Mouse (Mus musculus) limb, embryonic 11.5 days (tissue): ENCODE results near the gene Mrpl51. TPM values are rescaled to one million over a fixed set of nuclear protein-coding genes. Genes with fewer than 3 reads are reported as not detected.

Experiments
- ATAC-seq: fragments of 200-750 bp; cut with Nextera tagmentation; 2 replicates; pipeline ENCODE4 v1.8.0; 2017; ENCODE audit warnings: low read depth; ENCODE audit not compliant: insufficient number of reproducible peaks, low FRiP score, low TSS enrichment
- DNase-seq: peaks from one replicate; pipeline ENCODE4 v3.0.0-alpha.2; 2015; ENCODE audit warnings: low spot score
- H3K27ac ChIP-seq: fragments of 300-500 bp; sonication (generic); replicated peaks from 2 replicates; pipeline ENCODE4 v1.5.1; 2014; ENCODE audit warnings: low read depth, mild to moderate bottlenecking, low read length
- H3K27me3 ChIP-seq: fragments of 300-500 bp; sonication (generic); 2 replicates; pipeline ENCODE4 v1.6.1; 2014; ENCODE audit warnings: mild to moderate bottlenecking, low read length, mixed read lengths; ENCODE audit not compliant: control insufficient read depth, insufficient read depth
- H3K36me3 ChIP-seq: fragments of 300-500 bp; sonication (generic); 2 replicates; pipeline ENCODE4 v1.6.1; 2014; ENCODE audit warnings: mild to moderate bottlenecking, low read length, moderate library complexity, mixed read lengths; ENCODE audit not compliant: control insufficient read depth, insufficient read depth
- H3K4me1 ChIP-seq: fragments of 300-500 bp; sonication (generic); 2 replicates; pipeline ENCODE4 v1.6.1; 2014; ENCODE audit warnings: low read length, mixed read lengths; ENCODE audit not compliant: control insufficient read depth, insufficient read depth
- H3K4me2 ChIP-seq: fragments of 300-500 bp; sonication (generic); 2 replicates; pipeline ENCODE4 v1.6.1; 2014; ENCODE audit warnings: low read depth, mild to moderate bottlenecking, moderate library complexity; ENCODE audit not compliant: severe bottlenecking
- H3K4me3 ChIP-seq: fragments of 300-500 bp; sonication (generic); 2 replicates; pipeline ENCODE4 v1.5.1; 2014; ENCODE audit warnings: low read depth, low read length
- H3K9ac ChIP-seq: fragments of 300-500 bp; sonication (generic); 2 replicates; pipeline ENCODE4 v1.6.1; 2014; ENCODE audit warnings: mild to moderate bottlenecking, low read length
- H3K9me3 ChIP-seq: fragments of 300-500 bp; sonication (generic); 2 replicates; pipeline ENCODE4 v1.6.1; 2016; ENCODE audit warnings: low read length; ENCODE audit not compliant: control insufficient read depth
- WGBS: fragments of 180-500 bp; shearing (Covaris S2); extraction: QIAGEN DNeasy Blood & Tissue Kit; methylation state at CpG from one replicate; pipeline ENCODE4 v1.1.7; 2014; 5-methylcytosine and 5-hydroxymethylcytosine counted together
- microRNA-seq: library from miRNA; unstranded; fragments of <30 nt; microRNA quantifications from one replicate; pipeline ENCODE4, GENCODE M21; 2016
- polyA plus RNA-seq: library from polyadenylated mRNA; unstranded; fragments of >200 nt; fragmentation: Nextera tagmentation; extraction: Ambion mirVana; gene quantifications from 2 replicates; pipeline ENCODE4 v1.2.1, GENCODE M21; 2014

Gene Mrpl51
- polyA plus RNA-seq, 1 experiment from 2014 or later = 218 TPM

DNA sequence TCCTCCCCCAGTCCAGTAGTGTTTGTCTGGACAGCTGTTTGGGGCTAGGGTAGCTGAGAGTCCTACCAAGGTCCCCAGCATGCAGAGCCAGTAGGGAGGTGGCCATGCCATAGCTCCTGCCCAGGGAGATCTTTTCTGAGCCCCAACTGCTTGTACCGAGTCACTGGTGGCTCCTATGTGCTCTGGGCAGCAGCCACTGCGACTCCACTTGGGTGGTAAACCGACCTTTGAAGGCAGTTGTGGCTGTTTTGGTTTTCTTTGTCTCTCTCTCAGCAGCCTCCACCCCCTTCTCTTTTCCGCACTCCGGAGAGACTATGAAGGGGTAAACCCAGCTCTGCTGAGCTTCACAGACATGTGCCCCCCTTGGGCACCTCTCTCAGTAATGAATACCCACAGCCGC, 45.2 kb downstream of the Mrpl51 start, which contains the start of gene Cd27:
Gene Cd27, minus strand, starts transcription at position 229 of the 400 bp plus-strand sequence.
- ATAC-seq = no peak
- H3K36me3 ChIP-seq = no peaks in the 10 kb centered on the region
- no peak for DNase-seq
- H3K27me3 ChIP-seq = no peaks in the 10 kb centered on the region
- no peak within 1 kb of the TSS for H3K4me2 ChIP-seq
- H3K4me1 ChIP-seq = peaks cover 6% of the 10 kb centered on the region
- H3K9me3 ChIP-seq = no peaks in the 10 kb centered on the region
- H3K27ac ChIP-seq = no peak within 1 kb of the TSS
- no peak within 1 kb of the TSS for H3K9ac ChIP-seq
- 55% methylated on average over 6 of the region's 6 CpGs for WGBS
- no peak within 1 kb of the TSS for H3K4me3 ChIP-seq

GRCm38 (mm10) chr6:125237421-125237820, 45.8 kb downstream of the Mrpl51 start:
- H3K9ac ChIP-seq = no peak overlapping the region
- no peaks in the 10 kb centered on the region for H3K4me1 ChIP-seq
- H3K4me3 ChIP-seq = no peak overlapping the region
- H3K27ac ChIP-seq = no peak overlapping the region
- ATAC-seq = no peak
- WGBS = 83% methylated on average over 4 of the region's 4 CpGs
- H3K9me3 ChIP-seq = no peaks in the 10 kb centered on the region
- no peak overlapping the region for H3K4me2 ChIP-seq
- H3K36me3 ChIP-seq = no peaks in the 10 kb centered on the region
- H3K27me3 ChIP-seq = no peaks in the 10 kb centered on the region
- no peak for DNase-seq

DNA sequence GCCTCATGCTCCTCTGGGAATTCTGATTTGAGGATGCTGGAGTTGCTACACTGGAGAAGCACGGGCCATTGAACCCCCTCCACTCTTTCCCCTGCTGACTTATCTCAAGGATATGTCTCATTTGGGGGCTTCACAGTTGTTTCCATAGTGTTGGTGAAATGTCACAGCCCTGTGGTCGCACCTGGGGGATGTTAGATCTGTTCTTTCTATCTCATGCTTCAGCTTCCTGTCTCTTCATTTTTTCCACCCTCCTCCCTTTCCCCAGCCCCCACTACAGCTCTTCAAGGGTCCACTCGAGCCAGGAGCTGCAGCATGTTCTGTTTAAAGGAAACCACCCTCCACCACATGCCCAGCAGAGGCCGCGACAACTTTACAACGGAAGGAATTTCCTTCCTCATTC, 46.8 kb downstream of the Mrpl51 start:
- Histone ChIP-seq H3K9me3 (no peaks in the 10 kb centered on the region), H3K9ac (no peak overlapping the region), H3K27ac (no peak overlapping the region), H3K36me3 (no peaks in the 10 kb centered on the region), H3K4me2 (no peak overlapping the region), H3K4me3 (no peak overlapping the region), H3K4me1 (no peaks in the 10 kb centered on the region), H3K27me3 (no peaks in the 10 kb centered on the region)
- no peak for ATAC-seq
- no peak for DNase-seq
- 75% methylated on average over 6 of the region's 6 CpGs for WGBS

DNA sequence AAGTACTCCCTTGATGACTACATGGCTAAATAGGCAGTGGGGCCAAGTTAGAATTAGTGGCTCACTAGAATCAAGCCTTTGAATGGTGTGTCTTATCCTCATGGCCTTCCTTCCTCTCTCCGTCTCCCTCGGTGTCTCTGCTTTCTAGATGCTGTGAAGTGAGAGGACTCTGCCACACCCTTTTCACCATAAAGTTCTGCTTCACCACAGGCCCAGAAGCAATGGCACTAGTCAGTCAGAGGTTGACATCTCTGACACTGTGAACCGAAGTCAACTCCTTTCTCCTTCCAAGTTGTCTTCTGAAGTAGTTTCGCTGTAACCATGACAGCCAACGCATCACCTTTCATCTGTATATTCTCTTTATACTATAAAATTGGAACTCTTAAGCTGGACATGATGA, 47.9 kb downstream of the Mrpl51 start:
- Histone ChIP-seq H3K27me3 (no peaks in the 10 kb centered on the region), H3K4me3 (no peak overlapping the region), H3K4me1 (no peaks in the 10 kb centered on the region), H3K9ac (no peak overlapping the region), H3K4me2 (no peak overlapping the region), H3K27ac (no peak overlapping the region), H3K9me3 (no peaks in the 10 kb centered on the region), H3K36me3 (no peaks in the 10 kb centered on the region)
- no peak for ATAC-seq
- WGBS = 94% methylated on average over 5 of the region's 5 CpGs
- DNase-seq = no peak

DNA sequence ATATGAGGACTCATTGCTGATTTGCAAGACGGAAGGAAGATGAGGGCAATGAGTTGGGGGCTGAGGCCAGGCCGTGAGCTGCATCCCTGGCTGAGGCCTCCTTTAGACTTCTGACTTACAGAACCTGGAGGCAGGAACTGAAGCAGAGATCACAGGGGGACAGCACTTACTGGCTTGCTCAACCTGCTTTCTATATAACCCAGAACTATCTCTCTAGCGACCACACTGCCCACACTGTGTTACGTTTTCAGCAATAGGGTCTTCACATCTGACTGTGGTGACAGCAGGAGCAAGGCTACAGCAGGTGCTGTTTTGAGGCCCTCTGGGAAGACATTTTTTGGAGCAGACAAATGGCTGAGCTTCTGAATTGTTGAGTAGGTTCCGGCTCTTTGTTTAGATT, 49.0 kb downstream of the Mrpl51 start:
- no peak overlapping the region for H3K4me2 ChIP-seq
- H3K9ac ChIP-seq = no peak overlapping the region
- no peaks in the 10 kb centered on the region for H3K9me3 ChIP-seq
- no peak overlapping the region for H3K27ac ChIP-seq
- WGBS = 82% methylated on average over 5 of the region's 5 CpGs
- ATAC-seq = no peak
- no peaks in the 10 kb centered on the region for H3K27me3 ChIP-seq
- no peak for DNase-seq
- no peaks in the 10 kb centered on the region for H3K36me3 ChIP-seq
- no peak overlapping the region for H3K4me3 ChIP-seq
- no peaks in the 10 kb centered on the region for H3K4me1 ChIP-seq

- no peaks in the 10 kb centered on the region for H3K4me1 ChIP-seq
- DNase-seq (no peak), ATAC-seq (no peak)
- no peak overlapping the region for H3K27ac ChIP-seq
- no peaks in the 10 kb centered on the region for H3K36me3 ChIP-seq
- H3K9me3 ChIP-seq = no peaks in the 10 kb centered on the region
- WGBS = 79% methylated on average over 8 of the region's 8 CpGs
- no peak overlapping the region for H3K9ac ChIP-seq
- H3K27me3 ChIP-seq = no peaks in the 10 kb centered on the region
- H3K4me2 ChIP-seq = no peak overlapping the region
- no peak overlapping the region for H3K4me3 ChIP-seq
These were observed 50.0 kb downstream of the Mrpl51 start for GRCm38 (mm10) chr6:125241566-125241965.

- H3K4me1 ChIP-seq = no peaks in the 10 kb centered on the region
- H3K4me2 ChIP-seq = no peak overlapping the region
- H3K4me3 ChIP-seq = no peak overlapping the region
- no peak overlapping the region for H3K27ac ChIP-seq
- DNase-seq (no peak), ATAC-seq (no peak)
- 18% methylated on average over 1 of the region's 1 CpGs for WGBS
- no peaks in the 10 kb centered on the region for H3K9me3 ChIP-seq
- no peaks in the 10 kb centered on the region for H3K27me3 ChIP-seq
- H3K36me3 ChIP-seq = no peaks in the 10 kb centered on the region
- no peak overlapping the region for H3K9ac ChIP-seq
These were observed 53.0 kb downstream of the Mrpl51 start for GRCm38 (mm10) chr6:125244551-125244950.

Small RNA genes within 50 kb of the gene (microRNA-seq; reads per million reads assigned to microRNA genes)
- gene Mir3098 = 0.92 reads per million
- not detected for gene Mir8113

Other genes starting within 250 kb of the Mrpl51 start
- gene Cops7a, start 226.3 kb upstream of the Mrpl51 start, polyA plus RNA-seq = 126 and 129 TPM in 2 replicates
- 2.2 and 2.4 TPM in 2 replicates for gene Pianp, start 195.1 kb upstream of the Mrpl51 start, polyA plus RNA-seq
- gene Zfp384, start 182.7 kb upstream of the Mrpl51 start, polyA plus RNA-seq = 11.0 and 12.9 TPM in 2 replicates
- 128 and 134 TPM in 2 replicates for gene Ing4, start 152.0 kb upstream of the Mrpl51 start, polyA plus RNA-seq
- gene Acrbp, start 142.1 kb upstream of the Mrpl51 start, polyA plus RNA-seq = 13.3 and 16.1 TPM in 2 replicates
- gene Lpar5, start 123.9 kb upstream of the Mrpl51 start, polyA plus RNA-seq = 0.32 TPM in 1 of 2 replicates, not detected in the other
- 110 and 117 TPM in 2 replicates for gene Chd4, start 95.8 kb upstream of the Mrpl51 start, polyA plus RNA-seq
- gene Nop2, start 59.9 kb upstream of the Mrpl51 start, polyA plus RNA-seq = 71.4 and 76.3 TPM in 2 replicates
- gene Iffo1, start 46.6 kb upstream of the Mrpl51 start, polyA plus RNA-seq = 12.7 and 14.5 TPM in 2 replicates
- gene Gapdh, start 25.3 kb upstream of the Mrpl51 start, polyA plus RNA-seq = 2,642 and 2,787 TPM in 2 replicates
- gene Ncapd2, start 100 bp upstream of the Mrpl51 start, polyA plus RNA-seq = 181 and 182 TPM in 2 replicates
- gene Vamp1, start 23.8 kb downstream of the Mrpl51 start, polyA plus RNA-seq = 2.3 and 2.6 TPM in 2 replicates
- 0.82 and 0.87 TPM in 2 replicates for gene Tapbpl, start 40.1 kb downstream of the Mrpl51 start, polyA plus RNA-seq
- 0.89 and 1.4 TPM in 2 replicates for gene Cd27, start 45.2 kb downstream of the Mrpl51 start, polyA plus RNA-seq
- gene Tuba3a, start 94.2 kb downstream of the Mrpl51 start, polyA plus RNA-seq = 0.35 TPM in 1 of 2 replicates, not detected in the other
- 34.5 and 36.6 TPM in 2 replicates for gene Ltbr, start 122.1 kb downstream of the Mrpl51 start, polyA plus RNA-seq
- gene Scnn1a, start 128.9 kb downstream of the Mrpl51 start, polyA plus RNA-seq = 1.2 and 1.3 TPM in 2 replicates
- 45.4 and 46.6 TPM in 2 replicates for gene Tnfrsf1a, start 157.6 kb downstream of the Mrpl51 start, polyA plus RNA-seq
- gene Plekhg6, start 189.0 kb downstream of the Mrpl51 start, polyA plus RNA-seq = 0.13 and 0.27 TPM in 2 replicates